Mouse (Mus musculus): ENCODE data around the gene Snx27. TPM values are rescaled to one million over a fixed set of nuclear protein-coding genes. Genes with fewer than 3 reads are reported as not detected.
A peak's percentile ranks its signal among the peaks of the same experiment; 100 is the strongest.

The Snx27 gene
- total and polyA plus RNA-seq, 3 experiments: 36.9 to 123 (median 45.4) TPM

DNA sequence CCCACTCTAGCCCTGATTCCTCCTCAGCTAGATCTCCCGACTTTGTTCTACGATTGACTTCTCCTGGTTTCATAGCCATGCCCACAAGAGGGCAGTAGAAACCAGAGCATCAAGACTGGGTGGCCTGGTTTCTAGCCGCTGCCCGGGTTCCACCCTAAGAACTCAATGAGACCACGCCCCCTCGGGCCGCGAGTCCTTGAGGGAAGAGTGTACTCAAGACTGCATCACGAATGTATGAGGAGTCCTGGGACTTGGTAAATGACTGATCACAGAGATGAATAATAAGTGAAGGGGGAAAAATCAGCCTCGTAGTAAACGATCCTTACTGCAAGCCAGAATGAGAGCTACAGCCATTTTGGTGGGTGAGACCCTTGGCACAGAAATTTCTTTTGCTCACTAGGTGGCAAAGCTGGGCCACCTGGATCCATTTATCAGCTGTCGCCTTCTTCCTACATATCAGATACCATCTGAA lies 126.0 kb downstream of the Snx27 start:
- H3K27ac ChIP-seq (ENCODE audit: control insufficient read depth, low read depth, low read length): no peak overlapping the region
- peak; percentile 97 for DNase-seq (ENCODE audit: low read depth, low spot score)
- no peaks in the 10 kb centered on the region for H3K9me3 ChIP-seq (replicated peaks; ENCODE audit: insufficient read depth, low read length)
- peaks cover 0 to 3% of the 10 kb centered on the region in 2 experiments; a peak in 1 of 4 replicates for H3K36me3 ChIP-seq (ENCODE audit: control insufficient read depth in 1 of 2, insufficient read depth in 2 of 2, low read length in 2 of 2)
- peak overlapping the region; percentile 35; the same call in 1 of the 2 replicates for H3K9ac ChIP-seq (ENCODE audit: control insufficient read depth, low read depth, low read length, poor library complexity, severe bottlenecking)
- no peaks in the 10 kb centered on the region for H3K27me3 ChIP-seq (ENCODE audit: control insufficient read depth in 1 of 2, insufficient read depth in 2 of 2, low read length in 2 of 2)
- peak overlapping the region; percentile 36 to 44 for H3K4me3 ChIP-seq (ENCODE audit: control insufficient read depth in 1 of 2, insufficient read depth in 1 of 2, low read depth in 2 of 2, low read length in 2 of 2)
- H3K4me1 ChIP-seq (ENCODE audit: control insufficient read depth in 1 of 2, insufficient read depth in 2 of 2, low read length in 2 of 2): 0 out of 4 replicates have a peak, but pooled peaks cover 0 to 2% of the 10 kb centered on the region in 2 experiments
- TF ChIP-seq KAT2A (conservative IDR thresholded peaks at IDR 0.05; ENCODE audit: low read depth, low read length): no peak
- peak; percentile 58; the same call in 1 of the 2 replicates for TF ChIP-seq ZMIZ1 (IDR thresholded peaks at IDR 0.05; ENCODE audit: low read depth, low read length)
- TF ChIP-seq RAD21 (IDR thresholded peaks at IDR 0.05; ENCODE audit: low read depth, low read length): no peak; the same call in none of the 2 replicates
- TF ChIP-seq MEF2A (IDR thresholded peaks at IDR 0.05; ENCODE audit: extremely low read depth, insufficient replicate concordance, low read depth, low read length, poor library complexity, severe bottlenecking): no peak
- 0 out of 2 replicates have a peak, but pooled peaks have one; percentile 9 for TF ChIP-seq MAX (IDR thresholded peaks at IDR 0.05; ENCODE audit: low read length)
- TF ChIP-seq POLR2AphosphoS5 (IDR thresholded peaks at IDR 0.05; ENCODE audit: borderline replicate concordance, low read depth, low read length): no peak
- no peak for TF ChIP-seq CHD1 (IDR thresholded peaks at IDR 0.05; ENCODE audit: low read depth, low read length)
- TF ChIP-seq ZKSCAN1 (IDR thresholded peaks at IDR 0.05; ENCODE audit: low read depth, low read length): no peak
- peak; percentile 99 for TF ChIP-seq SMC3 (IDR thresholded peaks at IDR 0.05; ENCODE audit: low read depth, low read length)
- peak; percentile 69 for TF ChIP-seq BHLHE40 (IDR thresholded peaks at IDR 0.05; ENCODE audit: borderline replicate concordance, low read depth, low read length)
- TF ChIP-seq E2F4 (IDR thresholded peaks at IDR 0.05; ENCODE audit: borderline replicate concordance, low read depth, low read length): no peak
- TF ChIP-seq TAL1 (IDR thresholded peaks at IDR 0.05; ENCODE audit: low read length): no peak
- no peak for TF ChIP-seq GATA1 (IDR thresholded peaks at IDR 0.05; ENCODE audit: low read depth, low read length)
- TF ChIP-seq MYC (IDR thresholded peaks at IDR 0.05; ENCODE audit: low read depth, low read length): peak; percentile 62; the same call in 1 of the 2 replicates
- TF ChIP-seq TCF12 (IDR thresholded peaks at IDR 0.05; ENCODE audit: low read depth, low read length): peak; percentile 37; the same call in 1 of the 2 replicates
- 0 out of 2 replicates have a peak, but pooled peaks have one; percentile 10 for TF ChIP-seq NRF1 (IDR thresholded peaks at IDR 0.05; ENCODE audit: insufficient read depth, low read depth, low read length, poor library complexity, severe bottlenecking)
- TF ChIP-seq ETS1 (IDR thresholded peaks at IDR 0.05; ENCODE audit: low read depth, low read length): no peak
- no peak for TF ChIP-seq GABPA (IDR thresholded peaks at IDR 0.05; ENCODE audit: low read depth, low read length)
- TF ChIP-seq CHD2 (IDR thresholded peaks at IDR 0.05; ENCODE audit: low read length): no peak
- peak; percentile 80 to 99 (median 95) for TF ChIP-seq CTCF (IDR thresholded peaks at IDR 0.05 in 2 of 3, conservative IDR thresholded peaks at IDR 0.05 in 1 of 3; ENCODE audit: control insufficient read depth in 1 of 3, insufficient read depth in 1 of 3, low read depth in 2 of 3, low read length in 3 of 3, poor library complexity in 1 of 3, severe bottlenecking in 1 of 3)
- peak; percentile 86; the same call in 1 of the 2 replicates for TF ChIP-seq MAZ (IDR thresholded peaks at IDR 0.05; ENCODE audit: low read depth, low read length)
- TF ChIP-seq USF1 (IDR thresholded peaks at IDR 0.05; ENCODE audit: low read depth, low read length): no peak
- peak; percentile 89 for TF ChIP-seq SIN3A (IDR thresholded peaks at IDR 0.05; ENCODE audit: low read length)
- TF ChIP-seq POLR2A (IDR thresholded peaks at IDR 0.05; ENCODE audit: control insufficient read depth in 1 of 2, insufficient read depth in 1 of 2, low read depth in 1 of 2, low read length in 2 of 2, poor library complexity in 1 of 2): no peak
- peak; percentile 99 for TF ChIP-seq ZC3H11A (IDR thresholded peaks at IDR 0.05; ENCODE audit: low read depth, low read length)
- TF ChIP-seq HCFC1 (IDR thresholded peaks at IDR 0.05; ENCODE audit: low read depth, low read length): peak; percentile 67
- no peak for TF ChIP-seq TBP (IDR thresholded peaks at IDR 0.05; ENCODE audit: low read depth, low read length)
- TF ChIP-seq RCOR1 (IDR thresholded peaks at IDR 0.05; ENCODE audit: low read depth, low read length): no peak
- no peak for TF ChIP-seq MYB (IDR thresholded peaks at IDR 0.05; ENCODE audit: low read depth, low read length)
- no peak for TF ChIP-seq NELFE (IDR thresholded peaks at IDR 0.05; ENCODE audit: low read depth, low read length)
- peak; percentile 42; the same call in 1 of the 2 replicates for TF ChIP-seq ZNF384 (IDR thresholded peaks at IDR 0.05; ENCODE audit: low read depth, low read length)
- no peak for TF ChIP-seq POLR2AphosphoS2 (IDR thresholded peaks at IDR 0.05; ENCODE audit: low read length)
- TF ChIP-seq ELF1 (IDR thresholded peaks at IDR 0.05; ENCODE audit: low read depth, low read length): peak; percentile 20; the same call in 1 of the 2 replicates
- no peak for TF ChIP-seq UBTF (IDR thresholded peaks at IDR 0.05; ENCODE audit: borderline replicate concordance, insufficient read depth, low read depth, low read length)
- peak; percentile 66; the same call in 1 of the 2 replicates for TF ChIP-seq MXI1 (IDR thresholded peaks at IDR 0.05; ENCODE audit: low read depth, low read length)
- peak in 1 of 2 experiments; percentile 42; a peak in 1 of 4 replicates for TF ChIP-seq EP300 (IDR thresholded peaks at IDR 0.05; ENCODE audit: low read depth in 1 of 2, low read length in 2 of 2)
- H3K79me2 ChIP-seq (ENCODE audit: control insufficient read depth, insufficient read depth, low read length, poor library complexity): no peaks in the 10 kb centered on the region

Measured in MEL (cell line).